Mouse (Mus musculus) limb, embryonic 14.5 days (tissue): ENCODE measurements around the gene Aaed1. TPM values are rescaled to one million over a fixed set of nuclear protein-coding genes. Genes with fewer than 3 reads are reported as not detected.

Experiments
- ATAC-seq: fragments of 200-750 bp; cut with Nextera tagmentation; 2 replicates; pipeline ENCODE4 v1.8.0; 2017; ENCODE audit warnings: low read depth, moderate number of reproducible peaks, moderate TSS enrichment; ENCODE audit not compliant: low FRiP score
- DNase-seq: peaks from one replicate; pipeline ENCODE4 v3.0.0-alpha.2; 2015; ENCODE audit warnings: low spot score
- H3K27ac ChIP-seq: fragments of 300-500 bp; sonication (generic); replicated peaks from 2 replicates; pipeline ENCODE4 v1.5.1; 2014; ENCODE audit warnings: low read depth, mild to moderate bottlenecking, low read length, moderate library complexity, mixed read lengths
- H3K27me3 ChIP-seq: fragments of 300-500 bp; sonication (generic); 2 replicates; pipeline ENCODE4 v1.6.1; 2014; ENCODE audit warnings: low read length, mixed read lengths; ENCODE audit not compliant: control insufficient read depth, insufficient read depth
- H3K36me3 ChIP-seq: fragments of 300-500 bp; sonication (generic); 2 replicates; pipeline ENCODE4 v1.6.1; 2014; ENCODE audit warnings: mild to moderate bottlenecking, low read length, moderate library complexity, mixed read lengths; ENCODE audit not compliant: control insufficient read depth, insufficient read depth
- H3K4me1 ChIP-seq: fragments of 300-500 bp; sonication (generic); 2 replicates; pipeline ENCODE4 v1.6.1; 2014; ENCODE audit warnings: antibody characterized with exemption, low read length, mixed read lengths; ENCODE audit not compliant: control insufficient read depth, insufficient read depth
- H3K4me2 ChIP-seq: fragments of 300-500 bp; sonication (generic); replicated peaks from 2 replicates; pipeline ENCODE4 v1.6.1; 2014; ENCODE audit warnings: low read depth, mild to moderate bottlenecking, low read length, moderate library complexity; ENCODE audit not compliant: severe bottlenecking
- H3K4me3 ChIP-seq: fragments of 300-500 bp; sonication (generic); replicated peaks from 2 replicates; pipeline ENCODE4 v1.5.1; 2014; ENCODE audit warnings: low read length
- H3K9ac ChIP-seq: fragments of 300-500 bp; sonication (generic); 2 replicates; pipeline ENCODE4 v1.6.1; 2014; ENCODE audit warnings: mild to moderate bottlenecking, low read depth, low read length, moderate library complexity; ENCODE audit not compliant: severe bottlenecking
- H3K9me3 ChIP-seq: fragments of 300-500 bp; sonication (generic); 2 replicates; pipeline ENCODE4 v1.6.1; 2016; ENCODE audit warnings: low read length; ENCODE audit not compliant: control insufficient read depth
- POLR2A ChIP-seq: fragments of 200-500 bp; IDR thresholded peaks from 2 replicates; pipeline ENCODE4 v1.8.0; 2012; ENCODE audit warnings: inconsistent platforms, mild to moderate bottlenecking, moderate library complexity, borderline replicate concordance; ENCODE audit not compliant: insufficient read depth, insufficient read length; ENCODE audit errors: extremely low read depth
- WGBS: fragments of 180-500 bp; shearing (Covaris S2); extraction: QIAGEN DNeasy Blood & Tissue Kit; methylation state at CpG from one replicate; pipeline ENCODE4 v1.1.7; 2014; 5-methylcytosine and 5-hydroxymethylcytosine counted together
- polyA plus RNA-seq, 2 experiments: library from polyadenylated mRNA; depleted of rRNA in 1 of 2; stranded (reverse) in 1 of 2; unstranded in 1 of 2; fragments of >200 nt; fragmentation: Nextera tagmentation in 1 of 2; extraction: Ambion mirVana in 1 of 2; gene quantifications; 2 replicates each; pipeline versions ENCODE4 v1.2.1 to v1.2.3; 2012 to 2014

Aaed1 gene
- polyA plus RNA-seq, 2 experiments: 19.8 to 31.9 TPM

- Histone ChIP-seq H3K27me3 (no peaks in the 10 kb centered on the region), H3K9me3 (no peaks in the 10 kb centered on the region), H3K9ac (no peak overlapping the region), H3K4me2 (no peak overlapping the region), H3K4me3 (no peak overlapping the region), H3K36me3 (no peaks in the 10 kb centered on the region), H3K27ac (no peak overlapping the region), H3K4me1 (no peaks in the 10 kb centered on the region)
- WGBS: 67% methylated on average over 2 of the region's 2 CpGs
- DNase-seq: no peak
- no peak for TF ChIP-seq POLR2A
- ATAC-seq: no peak
These were observed 5.8 kb upstream of the Aaed1 start for GRCm38 (mm10) chr13:64318355-64318754.

- Histone ChIP-seq H3K27ac (no peak overlapping the region), H3K4me3 (no peak overlapping the region), H3K9ac (no peak overlapping the region), H3K36me3 (no peaks in the 10 kb centered on the region), H3K4me2 (no peak overlapping the region), H3K9me3 (no peaks in the 10 kb centered on the region), H3K27me3 (no peaks in the 10 kb centered on the region), H3K4me1 (no peaks in the 10 kb centered on the region; the same call in 1 of the 2 replicates)
- ATAC-seq: no peak
- TF ChIP-seq POLR2A: no peak
- WGBS: 2% methylated on average over 3 of the region's 3 CpGs
- peak; percentile 91 for DNase-seq
These were observed 3.1 kb upstream of the Aaed1 start for GRCm38 (mm10) chr13:64315483-64316050.

- H3K36me3 ChIP-seq: no peaks in the 10 kb centered on the region
- ATAC-seq: no peak
- H3K4me3 ChIP-seq: no peak overlapping the region
- no peaks in the 10 kb centered on the region for H3K9me3 ChIP-seq
- H3K27ac ChIP-seq: no peak overlapping the region
- no peak for TF ChIP-seq POLR2A
- H3K4me1 ChIP-seq: no peaks in the 10 kb centered on the region; the same call in 1 of the 2 replicates
- 65% methylated on average over 3 of the region's 3 CpGs for WGBS
- DNase-seq: no peak
- no peak overlapping the region for H3K9ac ChIP-seq
- no peaks in the 10 kb centered on the region for H3K27me3 ChIP-seq
- H3K4me2 ChIP-seq: no peak overlapping the region
These were observed 1.5 kb upstream of the Aaed1 start for GRCm38 (mm10) chr13:64314041-64314440.

GRCm38 (mm10) chr13:64312916-64313289, 393 bp upstream of the Aaed1 start:
- Histone ChIP-seq H3K9me3 (no peaks in the 10 kb centered on the region), H3K27me3 (no peaks in the 10 kb centered on the region), H3K4me2 (peak overlapping the region; percentile 74), H3K36me3 (peaks cover 5% of the 10 kb centered on the region), H3K4me3 (peak overlapping the region; percentile 76), H3K9ac (peak overlapping the region; percentile 69), H3K27ac (no peak overlapping the region), H3K4me1 (no peaks in the 10 kb centered on the region; the same call in 1 of the 2 replicates)
- TF ChIP-seq POLR2A: no peak
- 0% methylated on average over 2 of the region's 2 CpGs for WGBS
- ATAC-seq: peak; percentile 46
- DNase-seq: no peak

- H3K4me1 ChIP-seq: no peaks in the 10 kb centered on the region; the same call in 1 of the 2 replicates
- no peaks in the 10 kb centered on the region for H3K27me3 ChIP-seq
- H3K4me3 ChIP-seq: peak overlapping the region; percentile 76
- H3K36me3 ChIP-seq: peaks cover 17% of the 10 kb centered on the region
- DNase-seq (no peak), ATAC-seq (no peak)
- peak overlapping the region; percentile 74 for H3K4me2 ChIP-seq
- 57% methylated on average over 1 of the region's 1 CpGs for WGBS
- no peak for TF ChIP-seq POLR2A
- no peak overlapping the region for H3K9ac ChIP-seq
- H3K9me3 ChIP-seq: no peaks in the 10 kb centered on the region
- no peak overlapping the region for H3K27ac ChIP-seq
These were observed 1.2 kb downstream of the Aaed1 start for GRCm38 (mm10) chr13:64311266-64311665.
